Mouse (Mus musculus) layer of hippocampus, adult 18-20 months (tissue): Measurements from ENCODE around the gene Gcnt3. TPM values are rescaled to one million over a fixed set of nuclear protein-coding genes. Genes with fewer than 3 reads are reported as not detected.

Experiments
- DNase-seq, 2 experiments: peaks; one replicate each; pipeline ENCODE4 v3.0.0; 2022; ENCODE audit warnings: low spot score in 2 of 2
- long read RNA-seq: library from polyadenylated mRNA; stranded (forward); transcript quantifications from one replicate; pipeline ENCODE4 v2.0.0, GENCODE M21; 2021
- total RNA-seq, 2 experiments: library from RNA; stranded (reverse); gene quantifications; 2 replicates each; pipeline ENCODE4 v1.2.3; 2021

Gene Gcnt3
- total RNA-seq: not detected
- long read RNA-seq: 0 reads

- DNase-seq: no peak
Observed at GRCm38 (mm10) chr9:70037988-70038387, at the start of gene Gcnt3. Gcnt3 (minus strand) TSS chr9:70038088.

GRCm38 (mm10) chr9:70087379-70087778 lies 49.5 kb upstream of the Gcnt3 start:
- DNase-seq: no peak

GRCm38 (mm10) chr9:70086091-70086490 lies 48.2 kb upstream of the Gcnt3 start:
- no peak for DNase-seq

- peak; percentile 37 to 75 for DNase-seq
Observed at GRCm38 (mm10) chr9:70084107-70084506, 46.2 kb upstream of the Gcnt3 start.

- no peak for DNase-seq
Observed at GRCm38 (mm10) chr9:70082357-70083204, 44.7 kb upstream of the Gcnt3 start.

- DNase-seq: no peak
Observed at GRCm38 (mm10) chr9:70081767-70082166, 43.9 kb upstream of the Gcnt3 start.

GRCm38 (mm10) chr9:70080976-70081375 lies 43.1 kb upstream of the Gcnt3 start:
- DNase-seq: no peak

GRCm38 (mm10) chr9:70080027-70080800 lies 42.3 kb upstream of the Gcnt3 start:
- DNase-seq: peak in 1 of 2 experiments; percentile 15

GRCm38 (mm10) chr9:70078034-70078433 lies 40.1 kb upstream of the Gcnt3 start:
- no peak for DNase-seq

- no peak for DNase-seq
Observed at GRCm38 (mm10) chr9:70077170-70077569, 39.3 kb upstream of the Gcnt3 start.

- no peak for DNase-seq
Observed at GRCm38 (mm10) chr9:70072387-70072786, 34.5 kb upstream of the Gcnt3 start.

GRCm38 (mm10) chr9:70069961-70070435 lies 32.1 kb upstream of the Gcnt3 start:
- DNase-seq: peak in 1 of 2 experiments; percentile 18

GRCm38 (mm10) chr9:70067497-70067896 lies 29.6 kb upstream of the Gcnt3 start:
- DNase-seq: no peak

- DNase-seq: no peak
Observed at GRCm38 (mm10) chr9:70062012-70062411, 24.1 kb upstream of the Gcnt3 start.

- no peak for DNase-seq
Observed at GRCm38 (mm10) chr9:70053411-70053810, 15.5 kb upstream of the Gcnt3 start.

- DNase-seq: no peak
Observed at GRCm38 (mm10) chr9:70052730-70053129, 14.8 kb upstream of the Gcnt3 start.

GRCm38 (mm10) chr9:70049839-70050238 lies 12.0 kb upstream of the Gcnt3 start:
- no peak for DNase-seq

GRCm38 (mm10) chr9:70049416-70049783 lies 11.5 kb upstream of the Gcnt3 start:
- DNase-seq: no peak

GRCm38 (mm10) chr9:70048751-70049415 lies 11.0 kb upstream of the Gcnt3 start:
- no peak for DNase-seq

- DNase-seq: no peak
Observed at GRCm38 (mm10) chr9:70048280-70048679, 10.4 kb upstream of the Gcnt3 start.

GRCm38 (mm10) chr9:70047839-70048238 lies 10.0 kb upstream of the Gcnt3 start:
- no peak for DNase-seq

- no peak for DNase-seq
Observed at GRCm38 (mm10) chr9:70046255-70046654, 8.4 kb upstream of the Gcnt3 start.
